Mouse (Mus musculus) hindbrain, embryonic 12.5 days (tissue): Measurements from ENCODE around the gene D16Ertd472e. TPM values are rescaled to one million over a fixed set of nuclear protein-coding genes. Genes with fewer than 3 reads are reported as not detected.

Experiments used
- ATAC-seq: fragments of 200-750 bp; cut with Nextera tagmentation; 2 replicates; pipeline ENCODE4 v1.8.0; 2017; ENCODE audit warnings: moderate TSS enrichment; ENCODE audit not compliant: low FRiP score
- H3K27ac ChIP-seq: fragments of 300-500 bp; sonication (generic); 2 replicates; pipeline ENCODE4 v1.5.1; 2016; ENCODE audit warnings: mild to moderate bottlenecking
- H3K27me3 ChIP-seq: fragments of 300-500 bp; sonication (generic); 2 replicates; pipeline ENCODE4 v1.6.1; 2016; ENCODE audit warnings: mild to moderate bottlenecking
- H3K36me3 ChIP-seq: fragments of 300-500 bp; sonication (generic); 2 replicates; pipeline ENCODE4 v1.6.1; 2016; ENCODE audit warnings: mild to moderate bottlenecking
- H3K4me1 ChIP-seq: fragments of 300-500 bp; sonication (generic); 2 replicates; pipeline ENCODE4 v1.6.1; 2016
- H3K4me2 ChIP-seq: fragments of 300-500 bp; sonication (generic); replicated peaks from 2 replicates; pipeline ENCODE4 v1.6.1; 2016; ENCODE audit warnings: mild to moderate bottlenecking
- H3K4me3 ChIP-seq: fragments of 300-500 bp; sonication (generic); 2 replicates; pipeline ENCODE4 v1.5.1; 2016; ENCODE audit warnings: mild to moderate bottlenecking
- H3K9ac ChIP-seq: fragments of 300-500 bp; sonication (generic); 2 replicates; pipeline ENCODE4 v1.6.1; 2016; ENCODE audit warnings: mild to moderate bottlenecking, moderate library complexity
- H3K9me3 ChIP-seq: fragments of 300-500 bp; sonication (generic); replicated peaks from 2 replicates; pipeline ENCODE4 v1.6.1; 2016; ENCODE audit warnings: mild to moderate bottlenecking
- WGBS: fragments of 180-500 bp; shearing (Covaris S2); methylation state at CpG from one replicate; pipeline ENCODE4 v1.1.7; 2016; 5-methylcytosine and 5-hydroxymethylcytosine counted together
- polyA plus RNA-seq: library from polyadenylated mRNA; unstranded; fragments of >200 nt; fragmentation: Nextera tagmentation; extraction: Ambion mirVana; gene quantifications from 2 replicates; pipeline ENCODE4 v1.2.1, GENCODE M21; 2016

Gene D16Ertd472e
- polyA plus RNA-seq, 1 experiment from 2014 or later, result 15.0 TPM

GRCm38 (mm10) chr16:78585664-78586397 lies 9.3 kb upstream of the D16Ertd472e start:
- peak; percentile 38; the same call in 1 of the 2 replicates for ATAC-seq
- H3K36me3 ChIP-seq, result no peaks in the 10 kb centered on the region
- H3K4me2 ChIP-seq, result no peak overlapping the region
- 72% methylated on average over 11 of the region's 11 CpGs for WGBS
- H3K9me3 ChIP-seq, result no peaks in the 10 kb centered on the region
- no peak overlapping the region for H3K27ac ChIP-seq
- no peak overlapping the region for H3K4me3 ChIP-seq
- H3K27me3 ChIP-seq, result no peaks in the 10 kb centered on the region
- H3K4me1 ChIP-seq, result no peaks in the 10 kb centered on the region
- H3K9ac ChIP-seq, result no peak overlapping the region

DNA sequence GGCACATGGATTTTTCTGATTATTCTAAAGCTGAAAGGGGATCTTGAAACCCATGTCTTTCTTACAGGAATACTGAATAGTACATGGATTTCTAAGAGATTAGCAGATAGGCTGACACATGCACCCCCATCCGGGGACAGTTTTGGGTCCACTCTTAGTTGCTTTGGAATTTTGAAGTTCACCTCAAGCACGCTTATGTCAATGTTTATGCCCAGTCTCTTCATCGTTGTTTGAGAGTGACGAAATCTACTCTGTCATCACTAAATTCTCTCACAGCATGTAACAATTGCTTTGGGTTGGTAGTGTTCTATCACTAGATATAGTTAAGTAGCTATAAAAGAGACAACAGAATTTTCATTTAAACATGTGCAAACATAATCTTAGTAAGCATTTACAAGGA lies 8.7 kb upstream of the D16Ertd472e start:
- 78% methylated on average over 4 of the region's 4 CpGs for WGBS
- Histone ChIP-seq H3K4me2 (no peak overlapping the region), H3K36me3 (no peaks in the 10 kb centered on the region), H3K27me3 (no peaks in the 10 kb centered on the region), H3K27ac (no peak overlapping the region), H3K4me1 (no peaks in the 10 kb centered on the region), H3K9ac (no peak overlapping the region), H3K4me3 (no peak overlapping the region), H3K9me3 (no peaks in the 10 kb centered on the region)
- ATAC-seq, result no peak

DNA sequence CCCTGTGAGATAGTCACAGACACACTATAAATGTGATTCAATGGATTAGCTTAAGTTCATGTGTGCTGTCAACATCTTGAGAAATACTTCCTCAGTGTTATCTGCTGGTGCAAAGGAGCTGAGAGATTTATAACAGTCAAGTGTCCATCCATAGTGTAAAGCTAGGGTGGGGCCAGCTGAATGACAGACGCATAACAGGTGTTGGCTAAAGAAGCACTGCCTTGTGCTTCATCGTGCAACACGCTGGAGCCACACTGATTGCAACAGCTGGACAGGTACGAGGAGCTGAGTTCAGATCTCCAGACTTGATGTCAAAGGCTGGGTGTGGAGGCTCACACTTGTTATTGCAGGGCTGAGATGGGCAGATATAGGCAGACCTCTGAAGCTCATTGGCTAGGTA lies 7.5 kb upstream of the D16Ertd472e start:
- Histone ChIP-seq H3K9me3 (no peaks in the 10 kb centered on the region), H3K4me2 (no peak overlapping the region), H3K9ac (no peak overlapping the region), H3K27ac (no peak overlapping the region), H3K4me1 (no peaks in the 10 kb centered on the region), H3K4me3 (no peak overlapping the region), H3K36me3 (no peaks in the 10 kb centered on the region), H3K27me3 (no peaks in the 10 kb centered on the region)
- 93% methylated on average over 4 of the region's 4 CpGs for WGBS
- no peak for ATAC-seq

DNA sequence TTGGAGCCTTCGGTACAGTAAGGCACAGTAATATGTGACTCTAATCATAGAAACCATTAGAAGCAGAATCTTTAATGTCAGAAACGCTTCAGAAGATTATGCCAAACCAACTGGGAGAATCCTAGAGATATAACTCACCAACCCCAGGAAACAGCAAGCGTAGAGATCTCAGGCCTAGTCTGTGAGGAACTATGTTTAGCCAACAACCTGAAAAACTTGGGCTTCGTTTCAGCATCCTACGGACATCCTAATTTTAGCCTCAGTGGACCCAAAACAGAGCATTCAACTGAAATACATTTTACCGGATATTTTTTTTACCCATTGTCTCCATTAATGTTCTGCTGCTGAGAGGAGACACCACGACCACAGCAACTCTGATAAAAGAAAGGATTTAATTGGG lies 3.9 kb upstream of the D16Ertd472e start:
- ATAC-seq, result no peak
- 94% methylated on average over 7 of the region's 7 CpGs for whole genome bisulfite sequencing
- H3K4me3 ChIP-seq, result no peak overlapping the region
- H3K4me2 ChIP-seq, result no peak overlapping the region
- H3K4me1 ChIP-seq, result no peaks in the 10 kb centered on the region
- H3K27me3 ChIP-seq, result no peaks in the 10 kb centered on the region
- no peak overlapping the region for H3K27ac ChIP-seq
- H3K9ac ChIP-seq, result no peak overlapping the region
- H3K36me3 ChIP-seq, result no peaks in the 10 kb centered on the region
- no peaks in the 10 kb centered on the region for H3K9me3 ChIP-seq

- WGBS, result 82% methylated on average over 4 of the region's 4 CpGs
Measured at GRCm38 (mm10) chr16:78579386-78579785, 2.9 kb upstream of the D16Ertd472e start.

DNA sequence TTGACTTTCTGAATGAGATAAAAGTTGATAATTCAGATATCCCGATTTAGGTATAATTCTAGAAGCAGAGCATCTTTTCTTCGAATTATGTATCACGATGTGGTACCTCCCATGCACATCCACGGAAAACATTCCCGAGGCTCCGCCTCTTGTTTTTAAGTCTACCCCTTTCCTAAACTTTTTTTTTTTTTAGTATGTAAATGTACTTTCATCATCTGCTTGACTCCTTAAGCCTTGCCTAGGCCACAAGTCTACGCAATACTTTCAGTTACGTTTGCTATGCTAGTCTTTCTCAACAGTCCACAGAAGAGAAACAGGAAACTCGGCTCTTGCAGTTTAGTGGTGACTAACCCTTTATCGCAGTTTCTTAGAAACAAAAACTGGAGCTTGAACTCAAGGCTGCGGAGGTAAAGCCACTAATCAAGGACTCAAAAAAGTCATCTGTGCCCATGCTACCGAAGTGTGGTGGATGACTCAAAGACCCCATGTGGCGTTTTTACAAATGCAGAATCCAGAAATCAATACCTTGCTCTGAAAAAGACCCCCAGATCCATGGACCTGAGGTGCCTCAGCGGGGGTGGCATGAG lies 670 bp upstream of the D16Ertd472e start:
- ATAC-seq, result peak; percentile 7; the same call in 1 of the 2 replicates
- peak overlapping the region; percentile 76; the same call in 1 of the 2 replicates for H3K9ac ChIP-seq
- H3K4me1 ChIP-seq, result peaks cover 21% of the 10 kb centered on the region
- H3K27me3 ChIP-seq, result no peaks in the 10 kb centered on the region
- WGBS, result 19% methylated on average over 14 of the region's 14 CpGs
- H3K9me3 ChIP-seq, result no peaks in the 10 kb centered on the region
- no peaks in the 10 kb centered on the region for H3K36me3 ChIP-seq
- H3K4me2 ChIP-seq, result peak overlapping the region; percentile 65
- no peak overlapping the region for H3K27ac ChIP-seq
- peak overlapping the region; percentile 68 for H3K4me3 ChIP-seq

More at GRCm38 (mm10) chr16:78579386-78579785, 2.9 kb upstream of the D16Ertd472e start:
- Histone ChIP-seq H3K4me3 (no peak overlapping the region), H3K36me3 (no peaks in the 10 kb centered on the region), H3K27me3 (no peaks in the 10 kb centered on the region), H3K4me1 (peaks cover 5% of the 10 kb centered on the region), H3K4me2 (no peak overlapping the region), H3K9ac (no peak overlapping the region), H3K27ac (no peak overlapping the region), H3K9me3 (no peaks in the 10 kb centered on the region)
- ATAC-seq, result no peak

- Histone ChIP-seq H3K4me3 (peak overlapping the region; percentile 68), H3K4me1 (peaks cover 21% of the 10 kb centered on the region), H3K9me3 (no peaks in the 10 kb centered on the region), H3K27ac (peak overlapping the region; percentile 78), H3K36me3 (no peaks in the 10 kb centered on the region), H3K9ac (peak overlapping the region; percentile 76), H3K4me2 (peak overlapping the region; percentile 65), H3K27me3 (no peaks in the 10 kb centered on the region)
- ATAC-seq, result peak; percentile 84
- WGBS, result under 1% methylated on average over 41 of the region's 41 CpGs
Measured at GRCm38 (mm10) chr16:78575852-78576477, 543 bp downstream of the D16Ertd472e start.

GRCm38 (mm10) chr16:78575190-78575851 lies 1.2 kb downstream of the D16Ertd472e start:
- H3K4me3 ChIP-seq, result peak overlapping the region; percentile 68
- no peaks in the 10 kb centered on the region for H3K9me3 ChIP-seq
- H3K9ac ChIP-seq, result peak overlapping the region; percentile 76
- H3K4me1 ChIP-seq, result peaks cover 21% of the 10 kb centered on the region
- no peak overlapping the region for H3K27ac ChIP-seq
- 38% methylated on average over 4 of the region's 4 CpGs for WGBS
- no peaks in the 10 kb centered on the region for H3K36me3 ChIP-seq
- H3K27me3 ChIP-seq, result no peaks in the 10 kb centered on the region
- no peak for ATAC-seq
- peak overlapping the region; percentile 65 for H3K4me2 ChIP-seq

DNA sequence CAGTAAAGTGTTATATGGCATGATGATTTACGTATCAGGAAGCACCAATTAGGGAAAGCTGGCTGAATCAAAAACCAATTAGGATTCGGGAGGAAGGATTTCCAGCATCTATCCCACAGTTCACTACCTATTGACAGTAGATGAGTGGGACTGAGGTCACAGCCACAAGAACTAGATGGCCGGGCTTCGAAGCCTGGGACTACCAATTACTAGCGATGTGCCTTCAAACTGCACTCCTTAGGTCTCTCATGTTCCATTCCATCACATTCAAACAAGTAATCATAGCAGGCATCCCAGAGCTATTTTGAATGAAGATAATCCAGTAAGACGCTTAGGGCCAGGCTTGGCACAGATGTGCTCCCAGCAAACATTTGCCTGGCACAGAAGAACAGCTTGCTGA lies 2.3 kb downstream of the D16Ertd472e start:
- H3K4me1 ChIP-seq, result peaks cover 21% of the 10 kb centered on the region
- no peaks in the 10 kb centered on the region for H3K9me3 ChIP-seq
- 61% methylated on average over 6 of the region's 6 CpGs for WGBS
- no peaks in the 10 kb centered on the region for H3K27me3 ChIP-seq
- no peak for ATAC-seq
- peak overlapping the region; percentile 35; the same call in 1 of the 2 replicates for H3K9ac ChIP-seq
- peak overlapping the region; percentile 12; the same call in 1 of the 2 replicates for H3K4me3 ChIP-seq
- H3K36me3 ChIP-seq, result no peaks in the 10 kb centered on the region
- H3K4me2 ChIP-seq, result peak overlapping the region; percentile 65
- H3K27ac ChIP-seq, result no peak overlapping the region

- Histone ChIP-seq H3K36me3 (no peaks in the 10 kb centered on the region), H3K4me1 (peaks cover 21% of the 10 kb centered on the region), H3K27ac (no peak overlapping the region), H3K9me3 (no peaks in the 10 kb centered on the region), H3K4me2 (no peak overlapping the region), H3K4me3 (no peak overlapping the region), H3K9ac (no peak overlapping the region), H3K27me3 (no peaks in the 10 kb centered on the region)
- 47% methylated on average over 4 of the region's 4 CpGs for WGBS
- no peak for ATAC-seq
Measured at GRCm38 (mm10) chr16:78573016-78573415, 3.5 kb downstream of the D16Ertd472e start.

DNA sequence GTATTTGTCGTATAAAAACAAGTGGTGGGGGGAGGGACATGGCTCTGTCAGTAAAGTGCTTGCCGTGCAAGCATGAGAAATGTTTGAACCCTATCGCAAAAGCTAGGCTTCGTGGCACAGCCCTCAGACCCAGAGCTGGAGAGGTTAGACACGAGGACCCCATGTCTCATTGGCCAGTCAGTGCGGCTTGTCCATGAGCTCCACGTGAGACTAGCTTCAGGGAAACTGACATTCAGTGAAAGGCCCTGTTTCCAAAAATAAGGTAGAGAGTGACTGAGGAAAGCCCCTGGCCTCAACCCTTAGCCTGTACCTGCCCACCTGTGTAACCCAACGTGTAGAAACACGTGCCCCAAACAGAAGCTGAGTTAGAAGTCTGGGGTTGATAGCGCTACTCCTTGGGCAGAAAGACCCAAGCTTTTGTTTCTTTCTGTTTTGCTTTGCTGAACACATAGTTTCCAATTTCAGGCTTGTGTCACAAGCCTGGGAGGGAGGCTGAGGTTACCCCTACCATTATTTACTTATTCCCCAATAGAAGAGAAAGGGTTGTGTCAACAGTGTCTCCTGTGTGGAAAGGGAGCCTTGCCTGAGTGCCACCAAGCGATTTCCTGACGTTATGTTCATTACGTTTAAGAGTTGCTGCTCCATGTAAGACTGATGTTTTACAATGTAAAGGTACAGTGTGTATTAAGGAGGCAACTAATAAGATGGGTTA lies 12.2 kb downstream of the D16Ertd472e start:
- WGBS, result 90% methylated on average over 13 of the region's 13 CpGs
- H3K27ac ChIP-seq, result no peak overlapping the region
- H3K4me3 ChIP-seq, result no peak overlapping the region
- no peaks in the 10 kb centered on the region for H3K4me1 ChIP-seq
- H3K36me3 ChIP-seq, result peaks cover 24% of the 10 kb centered on the region
- no peaks in the 10 kb centered on the region for H3K9me3 ChIP-seq
- H3K9ac ChIP-seq, result no peak overlapping the region
- no peak for ATAC-seq
- H3K27me3 ChIP-seq, result no peaks in the 10 kb centered on the region
- no peak overlapping the region for H3K4me2 ChIP-seq
